Mouse (Mus musculus): ENCODE results near the gene Olfr9.
"Not testable (repeated sequence)": the region's sequence is repeated elsewhere in the genome, so short reads cannot be mapped to it uniquely, and the experiment has no call there.

Olfr9 gene

DNA sequence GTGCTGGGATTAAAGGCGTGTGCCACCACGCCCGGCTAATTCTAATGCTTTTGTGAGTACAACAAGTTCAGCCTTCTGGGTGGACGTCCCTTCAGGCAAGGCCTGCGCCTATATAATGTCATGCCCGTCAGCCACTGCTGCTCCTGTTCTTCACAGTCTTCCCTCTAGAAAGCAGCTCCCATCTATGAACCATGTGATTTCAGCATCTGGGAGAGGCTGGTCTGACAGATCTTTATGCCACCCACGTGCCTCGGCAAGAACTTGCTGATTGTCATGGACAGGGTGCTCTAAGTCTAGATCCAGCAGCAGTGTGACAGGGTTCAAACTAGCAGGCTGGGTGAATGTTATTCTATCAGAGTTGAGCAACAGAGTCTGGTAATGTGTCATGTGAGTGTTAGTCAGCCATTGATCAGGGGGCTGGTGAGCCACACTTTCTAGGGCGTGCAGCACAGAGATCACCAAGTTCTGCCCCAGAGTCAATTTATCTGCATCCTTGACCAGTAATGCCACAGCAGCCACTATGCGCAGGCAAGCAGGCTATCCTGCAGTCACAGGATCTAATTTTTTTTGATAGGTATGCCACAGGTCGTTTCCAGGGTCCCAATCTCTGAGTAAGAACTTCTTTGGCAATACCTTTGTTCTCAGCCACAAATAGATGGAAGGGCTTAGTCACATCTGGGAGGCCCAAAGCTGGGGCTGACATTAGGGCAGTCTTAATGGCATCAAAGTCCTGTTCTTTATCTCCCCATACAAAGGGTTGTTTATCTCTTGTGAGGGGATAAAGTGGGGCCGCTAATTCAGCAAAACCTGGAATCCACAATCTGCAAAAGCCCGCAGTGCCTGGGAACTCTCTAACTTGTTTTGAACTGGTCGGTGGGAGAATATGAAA, 15.0 kb downstream of the Olfr9 start:
- no peak for DNase-seq (ENCODE audit: low read depth)

GRCm38 (mm10) chr10:129010288-129010841, 21.1 kb downstream of the Olfr9 start, which contains the start of gene Olfr763:
TSS of gene Olfr763 (plus strand) at chr10:129010791.
- no peak for DNase-seq (ENCODE audit: low read depth)

DNA sequence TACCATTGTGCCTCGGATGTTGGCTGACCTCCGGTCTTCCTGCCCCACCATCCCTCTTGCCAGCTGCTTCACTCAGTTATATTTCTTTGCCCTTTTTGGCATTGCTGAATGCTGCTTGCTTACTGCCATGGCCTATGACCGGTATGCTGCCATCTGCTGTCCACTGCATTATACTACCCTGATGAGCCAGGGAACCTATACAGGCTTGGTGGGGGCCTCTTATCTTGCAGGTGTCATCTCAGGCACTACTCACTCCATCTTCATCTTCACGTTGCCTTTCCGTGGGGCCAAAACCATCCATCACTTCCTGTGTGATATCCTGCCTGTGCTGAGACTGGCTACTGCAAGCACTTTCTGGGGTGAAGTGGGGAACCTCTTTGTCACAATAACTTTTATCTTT, 22.3 kb downstream of the Olfr9 start:
- not testable (repeated sequence) for DNase-seq (ENCODE audit: low read depth)

GRCm38 (mm10) chr10:129014477-129014876, 25.2 kb downstream of the Olfr9 start:
- no peak for DNase-seq (ENCODE audit: low read depth)

GRCm38 (mm10) chr10:129023319-129023718, 34.1 kb downstream of the Olfr9 start:
- peak; percentile 28 for DNase-seq (ENCODE audit: low read depth)

GRCm38 (mm10) chr10:129026018-129026662, 36.9 kb downstream of the Olfr9 start:
- DNase-seq (ENCODE audit: low read depth), result peak; percentile 62

DNA sequence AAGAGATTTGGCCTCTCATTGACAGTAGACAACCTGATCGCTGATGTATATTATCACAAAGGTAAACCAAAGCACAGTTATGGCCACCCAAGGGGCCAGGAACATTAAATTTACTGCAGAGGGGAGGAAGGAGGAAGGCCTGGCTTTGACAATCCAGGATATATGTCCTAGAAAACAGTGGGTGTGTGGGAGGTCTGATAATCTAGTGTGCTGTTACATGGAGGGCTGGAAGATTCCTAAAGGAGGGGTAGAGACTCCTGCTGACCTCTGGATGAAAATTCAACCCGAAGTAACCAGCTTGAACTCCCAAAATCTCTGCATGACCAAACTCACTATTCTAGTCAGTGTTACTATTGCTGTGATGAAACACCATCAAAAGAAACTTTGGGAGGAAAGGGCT, 39.1 kb downstream of the Olfr9 start:
- DNase-seq (ENCODE audit: low read depth), result no peak

GRCm38 (mm10) chr10:129039796-129040195, 50.6 kb downstream of the Olfr9 start, which contains the start of gene Olfr764-ps1:
TSS of gene Olfr764-ps1 (minus strand) at chr10:129039896.
- DNase-seq (ENCODE audit: low read depth), result no peak
